Mouse (Mus musculus): Measurements from ENCODE around the gene Spg7.
"Not testable (repeated sequence)": the region's sequence is repeated elsewhere in the genome, so short reads cannot be mapped to it uniquely, and the experiment has no call there.

GRCm38 (mm10) chr8:123030091-123030490, 32.7 kb upstream of the Spg7 start:
- not testable (repeated sequence) for TF ChIP-seq CTCF (IDR thresholded peaks at IDR 0.05; ENCODE audit: extremely low read depth, insufficient read depth, insufficient read length, insufficient replicate concordance); POLR2A (IDR thresholded peaks at IDR 0.05; ENCODE audit: low read depth, low read length)
